Mouse (Mus musculus) heart, postnatal 25 days (tissue): ENCODE measurements at regions not wholly inside any gene's neighbourhood (a gene's known extent, or its start where the extent isn't known, plus 50 kb on each side); places are given as distances from the start of the nearest gene placed in this dataset.
A peak's percentile ranks its signal among the peaks of the same experiment; 100 is the strongest.
"Not testable (repeated sequence)": the region's sequence is repeated elsewhere in the genome, so short reads cannot be mapped to it uniquely, and the experiment has no call there.

Experiments
- DNase-seq: peaks from one replicate; pipeline ENCODE4 v3.0.0; 2022; ENCODE audit warnings: low spot score
- intact Hi-C: fragments of 180-260 bp; cut with DNase I; formaldehyde crosslinking; loops from one replicate; pipeline ENCODE4 v1.15.1; 2025

- no peak for DNase-seq
- intact Hi-C loops, result no loop called here
Observed at GRCm38 (mm10) chr3:41504867-41505266, 50.7 kb upstream of the Jade1 start.

GRCm38 (mm10) chr3:41502161-41502560 lies 53.4 kb upstream of the Jade1 start:
- no peak for DNase-seq
- intact Hi-C loops, result no loop called here

GRCm38 (mm10) chr3:41501639-41502038 lies 53.9 kb upstream of the Jade1 start:
- DNase-seq, intact Hi-C loops: not testable (repeated sequence)

GRCm38 (mm10) chr3:41501124-41501523 lies 54.4 kb upstream of the Jade1 start:
- intact Hi-C loops, result no loop called here
- DNase-seq, result no peak

- no peak for DNase-seq
- intact Hi-C loops, result loop anchor here (5.0 kb wide), 1 partner anchor 63 kb away; no protein-coding TSS in a partner anchor
Observed at GRCm38 (mm10) chr3:41499680-41500079, 55.9 kb upstream of the Jade1 start.

- intact Hi-C loops, result loop anchor here (5.0 kb wide), 1 partner anchor 64 kb away; no protein-coding TSS in a partner anchor
- peak; percentile 39 for DNase-seq
Observed at GRCm38 (mm10) chr3:41498791-41499190, 56.7 kb upstream of the Jade1 start.

GRCm38 (mm10) chr3:41497771-41498170 lies 57.8 kb upstream of the Jade1 start:
- intact Hi-C loops, result loop anchor here (5.0 kb wide), 1 partner anchor 65 kb away; no protein-coding TSS in a partner anchor
- DNase-seq, result no peak

- intact Hi-C loops, result loop anchor here (5.0 kb wide), 1 partner anchor 65 kb away; no protein-coding TSS in a partner anchor
- no peak for DNase-seq
Observed at GRCm38 (mm10) chr3:41496931-41497710, 58.4 kb upstream of the Jade1 start.

- intact Hi-C loops, result loop anchor here (5.0 kb wide), 1 partner anchor 66 kb away; no protein-coding TSS in a partner anchor
Observed at GRCm38 (mm10) chr3:41495893-41496292, 59.6 kb upstream of the Jade1 start.

GRCm38 (mm10) chr3:41495097-41495496 lies 60.4 kb upstream of the Jade1 start:
- intact Hi-C loops, result loop anchor here (5.0 kb wide), 1 partner anchor 67 kb away; no protein-coding TSS in a partner anchor
- no peak for DNase-seq

More at GRCm38 (mm10) chr3:41495893-41496292, 59.6 kb upstream of the Jade1 start:
- no peak for DNase-seq

GRCm38 (mm10) chr3:41493472-41493871 lies 62.1 kb upstream of the Jade1 start:
- intact Hi-C loops, result no loop called here
- DNase-seq, result no peak

GRCm38 (mm10) chr3:41492727-41493392 lies 62.7 kb upstream of the Jade1 start:
- no peak for DNase-seq
- intact Hi-C loops, result no loop called here

GRCm38 (mm10) chr3:41492031-41492726 lies 63.4 kb upstream of the Jade1 start:
- no peak for DNase-seq
- intact Hi-C loops, result no loop called here

- no peak for DNase-seq
- intact Hi-C loops, result no loop called here
Observed at GRCm38 (mm10) chr3:41491185-41491584, 64.3 kb upstream of the Jade1 start.

- intact Hi-C loops, result no loop called here
- DNase-seq, result no peak
Observed at GRCm38 (mm10) chr3:41489998-41490397, 65.5 kb upstream of the Jade1 start.

GRCm38 (mm10) chr3:41489571-41489970 lies 66.0 kb upstream of the Jade1 start:
- DNase-seq, result no peak
- intact Hi-C loops, result no loop called here

- intact Hi-C loops, result no loop called here
- no peak for DNase-seq
Observed at GRCm38 (mm10) chr3:41488229-41488774, 67.2 kb upstream of the Jade1 start.

- intact Hi-C loops, result no loop called here
- DNase-seq, result no peak
Observed at GRCm38 (mm10) chr3:41484920-41485319, 70.6 kb upstream of the Jade1 start.

- no peak for DNase-seq
- intact Hi-C loops, result no loop called here
Observed at GRCm38 (mm10) chr3:41483582-41483981, 71.9 kb upstream of the Jade1 start.

- intact Hi-C loops, result no loop called here
- DNase-seq, result no peak
Observed at GRCm38 (mm10) chr3:41482881-41483494, 72.5 kb upstream of the Jade1 start.
